Mouse (Mus musculus) liver, embryonic 14.5 days (tissue): ENCODE measurements at regions not wholly inside any gene's neighbourhood (a gene's known extent, or its start where the extent isn't known, plus 50 kb on each side); places are given as distances from the start of the nearest gene placed in this dataset.

ENCODE experiments used
- ATAC-seq: fragments of 200-750 bp; cut with Nextera tagmentation; 2 replicates; pipeline ENCODE4 v1.8.0; 2017; ENCODE audit warnings: moderate number of reproducible peaks, mild to moderate bottlenecking, moderate library complexity; ENCODE audit not compliant: insufficient read depth
- DNase-seq, 3 experiments: peaks; one replicate each; pipeline ENCODE4 v3.0.0-alpha.2; 2012 to 2013; ENCODE audit warnings: low read depth in 3 of 3, low spot score in 3 of 3
- H3K27ac ChIP-seq: fragments of 300-500 bp; sonication (generic); 2 replicates; pipeline ENCODE4 v1.5.1; 2014; ENCODE audit warnings: moderate library complexity, mild to moderate bottlenecking, control low read depth, inconsistent platforms
- H3K27me3 ChIP-seq: fragments of 300-500 bp; sonication (generic); 2 replicates; pipeline ENCODE4 v1.6.1; 2014; ENCODE audit warnings: mild to moderate bottlenecking, low read length, moderate library complexity; ENCODE audit not compliant: control insufficient read depth, insufficient read depth
- H3K36me3 ChIP-seq: fragments of 300-500 bp; sonication (generic); replicated peaks from 2 replicates; pipeline ENCODE4 v1.6.1; 2014; ENCODE audit warnings: low read depth; ENCODE audit not compliant: control insufficient read depth, insufficient read depth
- H3K4me1 ChIP-seq, 2 experiments: fragments of 200-500 bp in 1 of 2; fragments of 300-500 bp in 1 of 2; sonication (generic) in 1 of 2; replicated peaks; 2 replicates each; pipeline ENCODE4 v1.6.1; 2012 to 2014; ENCODE audit warnings: antibody characterized with exemption in 1 of 2, inconsistent platforms in 1 of 2, low read length in 1 of 2; ENCODE audit not compliant: control insufficient read depth in 2 of 2, insufficient read depth in 2 of 2
- H3K4me2 ChIP-seq: fragments of 300-500 bp; sonication (generic); 2 replicates; pipeline ENCODE4 v1.6.1; 2014; ENCODE audit warnings: low read depth, mild to moderate bottlenecking, control low read depth, moderate library complexity
- H3K4me3 ChIP-seq, 2 experiments: fragments of 200-500 bp in 1 of 2; fragments of 300-500 bp in 1 of 2; sonication (generic) in 1 of 2; 2 replicates each; pipeline ENCODE4 v1.5.1; 2012 to 2014; ENCODE audit warnings: low read depth in 2 of 2, low read length in 2 of 2, mild to moderate bottlenecking in 2 of 2, control low read depth in 1 of 2, inconsistent platforms in 1 of 2, moderate library complexity in 1 of 2; ENCODE audit not compliant: insufficient read depth in 1 of 2
- H3K9ac ChIP-seq: fragments of 300-500 bp; sonication (generic); replicated peaks from 2 replicates; pipeline ENCODE4 v1.6.1; 2014; ENCODE audit warnings: mild to moderate bottlenecking, control low read depth, moderate library complexity
- H3K9me3 ChIP-seq: fragments of 300-500 bp; sonication (generic); 2 replicates; pipeline ENCODE4 v1.6.1; 2016; ENCODE audit warnings: low read length, mixed read lengths; ENCODE audit not compliant: control insufficient read depth
- CTCF ChIP-seq: IDR thresholded peaks from 2 replicates; pipeline ENCODE4 v1.5.1; 2016; ENCODE audit warnings: antibody characterized with exemption, low read depth, control low read depth
- EP300 ChIP-seq: IDR thresholded peaks from 2 replicates; pipeline ENCODE4 v1.6.1; 2016; ENCODE audit warnings: antibody characterized with exemption, low read depth
- WGBS: fragments of 180-500 bp; shearing (Covaris S2); extraction: QIAGEN DNeasy Blood & Tissue Kit; methylation state at CpG from one replicate; pipeline ENCODE4 v1.1.7; 2014; ENCODE audit not compliant: insufficient replicate concordance; 5-methylcytosine and 5-hydroxymethylcytosine counted together

DNA sequence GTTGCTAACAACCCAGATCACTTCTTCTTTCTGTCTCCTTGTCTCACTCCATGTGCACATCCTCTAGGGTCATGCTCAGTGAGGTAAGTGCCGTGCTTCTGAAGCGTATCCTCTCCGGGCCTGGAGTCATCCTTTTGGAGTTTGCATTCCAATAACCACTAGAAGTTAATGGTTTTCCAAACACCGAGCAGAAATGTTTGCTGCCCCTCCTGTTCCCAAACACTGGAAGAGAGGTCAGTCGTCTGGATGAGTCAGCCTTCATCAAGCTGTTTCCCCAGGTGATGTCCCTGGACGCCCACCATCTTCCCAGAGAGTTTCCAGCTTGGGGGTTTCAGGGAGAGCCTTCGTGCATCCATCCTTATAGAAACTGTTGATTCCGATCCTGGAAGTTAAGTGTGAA, 90.0 kb upstream of the Mki67 start:
- H3K4me2 ChIP-seq: no peak overlapping the region
- no peak for ATAC-seq
- H3K27me3 ChIP-seq: no peaks in the 10 kb centered on the region; the same call in 1 of the 2 replicates
- H3K27ac ChIP-seq: no peak overlapping the region
- DNase-seq: no peak
- no peak overlapping the region for H3K9ac ChIP-seq
- no peaks in the 10 kb centered on the region for H3K36me3 ChIP-seq
- peaks cover 26 to 33% of the 10 kb centered on the region in 2 experiments for H3K4me1 ChIP-seq
- H3K4me3 ChIP-seq: no peak overlapping the region
- TF ChIP-seq EP300 (no peak), CTCF (no peak)
- no peaks in the 10 kb centered on the region for H3K9me3 ChIP-seq
- 68% methylated on average over 8 of the region's 8 CpGs for WGBS

DNA sequence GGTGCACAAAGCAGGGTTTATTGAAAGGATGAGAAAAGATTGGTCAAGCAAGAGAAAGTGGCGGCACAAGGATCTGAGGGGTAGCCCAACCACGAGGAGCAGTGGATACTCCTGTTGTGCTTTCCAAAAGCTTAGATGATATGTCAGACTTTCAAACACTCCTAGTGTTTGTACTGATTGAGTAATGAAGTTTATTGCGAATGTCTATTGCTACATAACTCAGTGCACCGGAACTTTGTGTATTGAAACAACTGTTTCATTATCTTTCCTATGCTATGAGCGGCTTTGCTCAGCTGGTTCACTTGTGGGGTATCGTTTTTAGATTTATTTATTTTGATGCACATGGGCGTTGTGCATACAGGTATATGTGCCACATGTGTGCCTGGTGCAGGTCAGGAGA, 90.5 kb upstream of the Mki67 start:
- H3K4me2 ChIP-seq: no peak overlapping the region
- no peaks in the 10 kb centered on the region for H3K9me3 ChIP-seq
- no peak for TF ChIP-seq EP300
- no peaks in the 10 kb centered on the region for H3K36me3 ChIP-seq
- ATAC-seq: no peak
- H3K9ac ChIP-seq: no peak overlapping the region
- H3K27me3 ChIP-seq: no peaks in the 10 kb centered on the region; the same call in 1 of the 2 replicates
- WGBS: 73% methylated on average over 7 of the region's 7 CpGs
- no peak overlapping the region for H3K4me3 ChIP-seq
- H3K4me1 ChIP-seq: peaks cover 26 to 33% of the 10 kb centered on the region in 2 experiments
- no peak for DNase-seq
- no peak overlapping the region for H3K27ac ChIP-seq

DNA sequence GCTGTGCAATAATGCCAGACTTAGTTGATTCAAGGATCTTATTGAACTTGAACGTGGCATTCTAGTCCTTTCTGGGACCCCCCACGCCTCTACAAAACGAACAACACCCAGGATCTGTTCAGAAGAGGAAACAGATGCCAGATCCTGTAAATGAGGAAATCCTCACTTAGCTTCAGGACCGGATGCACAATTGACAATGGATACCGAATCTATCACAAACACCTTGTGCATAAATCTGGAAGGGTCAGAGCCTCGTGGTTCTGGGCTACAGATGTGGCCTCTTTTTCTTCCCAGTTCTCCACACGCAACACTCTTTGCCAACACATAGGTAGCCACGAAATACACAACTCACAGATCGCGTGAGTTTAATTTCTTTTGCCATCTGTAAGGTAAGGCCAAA, 93.0 kb upstream of the Mki67 start:
- WGBS: 17% methylated on average over 10 of the region's 10 CpGs
- no peak for DNase-seq
- Histone ChIP-seq H3K4me3 (no peak overlapping the region), H3K4me1 (peaks cover 51 to 54% of the 10 kb centered on the region in 2 experiments), H3K9ac (peak overlapping the region; percentile 10; the same call in 1 of the 2 replicates), H3K9me3 (no peaks in the 10 kb centered on the region), H3K4me2 (peak overlapping the region; percentile 64), H3K36me3 (no peaks in the 10 kb centered on the region), H3K27ac (peak overlapping the region; percentile 58; the same call in 1 of the 2 replicates), H3K27me3 (no peaks in the 10 kb centered on the region; the same call in 1 of the 2 replicates)
- no peak for TF ChIP-seq EP300
- no peak for TF ChIP-seq CTCF
- ATAC-seq: no peak

DNA sequence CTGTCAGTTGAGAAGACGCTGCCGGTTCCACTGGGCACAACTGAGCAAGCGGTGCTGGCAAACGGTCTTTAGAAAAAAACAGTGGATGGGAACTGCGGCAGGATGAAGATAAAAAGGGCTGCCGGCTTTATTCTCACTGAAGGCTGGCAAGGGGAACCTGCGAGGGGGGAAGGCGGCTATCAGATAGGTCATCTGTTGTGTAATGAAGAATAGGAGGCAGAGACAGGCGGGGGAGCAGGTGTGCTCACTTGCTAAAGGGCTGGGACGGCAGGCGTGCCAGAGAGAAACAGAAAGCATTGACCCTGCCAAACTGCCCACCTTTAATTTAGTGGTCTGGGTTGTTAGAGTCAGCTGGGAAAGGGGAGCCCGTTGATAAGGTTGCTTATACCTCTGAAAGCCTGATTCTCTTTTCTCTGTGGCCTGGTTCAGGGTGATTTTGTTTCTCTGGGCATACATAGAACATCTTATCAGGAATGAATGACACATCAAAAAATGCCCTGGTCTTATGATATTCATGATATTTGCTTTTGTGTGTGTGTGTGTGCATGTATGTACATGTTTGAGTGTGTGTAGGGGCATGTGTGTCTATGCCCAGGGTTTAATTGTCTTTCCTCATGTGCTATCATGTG, 93.7 kb upstream of the Mki67 start:
- Histone ChIP-seq H3K4me2 (peak overlapping the region; percentile 64), H3K9me3 (no peaks in the 10 kb centered on the region), H3K36me3 (no peaks in the 10 kb centered on the region), H3K4me3 (peak overlapping the region in 1 of 2 experiments; percentile 2; a peak in 2 of 4 replicates), H3K27ac (peak overlapping the region; percentile 58), H3K4me1 (peaks cover 56 to 59% of the 10 kb centered on the region in 2 experiments), H3K27me3 (no peaks in the 10 kb centered on the region; the same call in 1 of the 2 replicates), H3K9ac (peak overlapping the region; percentile 62)
- 7% methylated on average over 12 of the region's 12 CpGs for WGBS
- DNase-seq (no peak), ATAC-seq (peak; percentile 25; the same call in 1 of the 2 replicates)
- TF ChIP-seq CTCF (no peak), EP300 (peak; percentile 47)

DNA sequence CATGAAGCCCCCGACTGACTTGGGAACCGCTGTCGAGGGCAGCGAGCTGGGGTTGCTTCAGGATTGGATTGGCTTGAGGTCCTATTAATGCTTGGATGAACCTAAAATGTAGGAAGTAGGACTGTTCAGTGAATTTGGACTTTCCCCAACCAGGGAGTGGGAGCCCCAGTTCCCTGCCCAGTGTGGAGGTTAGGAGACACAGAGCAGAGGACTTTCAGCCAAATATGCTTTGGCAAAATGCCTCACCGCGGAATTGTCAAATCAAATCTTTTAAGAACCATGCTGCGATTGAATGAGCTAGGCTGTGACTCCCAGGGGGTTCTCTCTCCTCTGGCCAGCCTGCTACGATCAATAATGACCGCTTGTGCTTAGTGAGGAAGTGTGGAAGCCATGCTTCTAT, 94.8 kb upstream of the Mki67 start:
- TF ChIP-seq EP300 (no peak), CTCF (no peak)
- no peaks in the 10 kb centered on the region; the same call in 1 of the 2 replicates for H3K27me3 ChIP-seq
- no peaks in the 10 kb centered on the region for H3K9me3 ChIP-seq
- no peak for ATAC-seq
- H3K4me1 ChIP-seq: peaks cover 64 to 67% of the 10 kb centered on the region in 2 experiments
- 87% methylated on average over 9 of the region's 9 CpGs for WGBS
- H3K4me3 ChIP-seq: no peak overlapping the region
- peak overlapping the region; percentile 58; the same call in 1 of the 2 replicates for H3K27ac ChIP-seq
- H3K36me3 ChIP-seq: no peaks in the 10 kb centered on the region
- no peak overlapping the region for H3K4me2 ChIP-seq
- DNase-seq: no peak
- no peak overlapping the region for H3K9ac ChIP-seq
